Mouse (Mus musculus): ENCODE data around the gene D330020A13Rik. TPM values are rescaled to one million over a fixed set of nuclear protein-coding genes. Genes with fewer than 3 reads are reported as not detected.
"Not testable (repeated sequence)": the region's sequence is repeated elsewhere in the genome, so short reads cannot be mapped to it uniquely, and the experiment has no call there.

Gene D330020A13Rik
- polyA plus RNA-seq, 1 experiment: 0.06 TPM

GRCm38 (mm10) chr6:120291396-120292009 lies 2.7 kb upstream of the D330020A13Rik start:
- no peak for TF ChIP-seq POLR2AphosphoS2 (IDR thresholded peaks at IDR 0.05; ENCODE audit: insufficient read length, low read depth)
- TF ChIP-seq TCF12 (IDR thresholded peaks at IDR 0.05; ENCODE audit: insufficient read depth, poor library complexity, severe bottlenecking): no peak
- TF ChIP-seq MYOG (IDR thresholded peaks at IDR 0.05; ENCODE audit: control insufficient read depth in 1 of 3, insufficient read depth in 1 of 3, insufficient read length in 2 of 3, low read depth in 2 of 3): no peak
- TF ChIP-seq MAX (IDR thresholded peaks at IDR 0.05; ENCODE audit: low read depth): no peak
- no peak for TF ChIP-seq MYOD1 (IDR thresholded peaks at IDR 0.05; ENCODE audit: control insufficient read depth in 1 of 3, insufficient read length in 2 of 3, low read depth in 2 of 3)
- no peak for TF ChIP-seq USF1 (IDR thresholded peaks at IDR 0.05; ENCODE audit: low read depth)
- no peak for TF ChIP-seq CEBPB (IDR thresholded peaks at IDR 0.05; ENCODE audit: insufficient read depth, poor library complexity, severe bottlenecking)
- no peak for TF ChIP-seq TCF3 (IDR thresholded peaks at IDR 0.05; ENCODE audit: insufficient read length, low read depth)
- no peak for TF ChIP-seq E2F4 (IDR thresholded peaks at IDR 0.05; ENCODE audit: insufficient read depth)
- TF ChIP-seq REST (IDR thresholded peaks at IDR 0.05; ENCODE audit: insufficient read depth, insufficient read length): no peak
- Histone ChIP-seq H3K79me2 (ENCODE audit: control insufficient read depth, insufficient read depth) (no peaks in the 10 kb centered on the region), H3K4me3 (no peak overlapping the region), H3ac (ENCODE audit: control insufficient read depth, insufficient read length) (no peak overlapping the region), H3K27me3 (ENCODE audit: control insufficient read depth, insufficient read depth, insufficient read length) (peaks cover 26% of the 10 kb centered on the region), H3K4me2 (ENCODE audit: low read depth) (no peak overlapping the region), H3K36me3 (ENCODE audit: control insufficient read depth, insufficient read depth) (no peaks in the 10 kb centered on the region)

- Histone ChIP-seq H3ac (ENCODE audit: control insufficient read depth, insufficient read length) (peak overlapping the region; percentile 6), H3K79me2 (ENCODE audit: control insufficient read depth, insufficient read depth) (no peaks in the 10 kb centered on the region), H3K36me3 (ENCODE audit: control insufficient read depth, insufficient read depth) (no peaks in the 10 kb centered on the region), H3K27me3 (ENCODE audit: control insufficient read depth, insufficient read depth, insufficient read length) (peaks cover 21% of the 10 kb centered on the region), H3K4me2 (ENCODE audit: low read depth) (peak overlapping the region; percentile 55), H3K4me3 (no peak overlapping the region)
- TF ChIP-seq MYOG (IDR thresholded peaks at IDR 0.05; ENCODE audit: control insufficient read depth in 1 of 3, insufficient read depth in 1 of 3, insufficient read length in 2 of 3, low read depth in 2 of 3) (no peak), MAX (IDR thresholded peaks at IDR 0.05; ENCODE audit: low read depth) (no peak), REST (IDR thresholded peaks at IDR 0.05; ENCODE audit: insufficient read depth, insufficient read length) (no peak), TCF12 (IDR thresholded peaks at IDR 0.05; ENCODE audit: insufficient read depth, poor library complexity, severe bottlenecking) (no peak), POLR2AphosphoS2 (IDR thresholded peaks at IDR 0.05; ENCODE audit: insufficient read length, low read depth) (no peak), SRF (IDR thresholded peaks at IDR 0.05; ENCODE audit: control insufficient read depth, insufficient read length, low read depth) (no peak), POLR2A (IDR thresholded peaks at IDR 0.05; ENCODE audit: insufficient read length, low read depth) (no peak), TCF3 (IDR thresholded peaks at IDR 0.05; ENCODE audit: insufficient read length, low read depth) (no peak), E2F4 (IDR thresholded peaks at IDR 0.05; ENCODE audit: insufficient read depth) (no peak)
These were observed 595 bp downstream of the D330020A13Rik start for GRCm38 (mm10) chr6:120294785-120295133.

- not testable (repeated sequence) for H3K36me3 ChIP-seq (ENCODE audit: control insufficient read depth, insufficient read depth); H3K79me2 ChIP-seq (ENCODE audit: control insufficient read depth, insufficient read depth); H3ac ChIP-seq (ENCODE audit: control insufficient read depth, insufficient read length); H3K4me3 ChIP-seq; H3K4me2 ChIP-seq (ENCODE audit: low read depth)
- H3K27me3 ChIP-seq (ENCODE audit: control insufficient read depth, insufficient read depth, insufficient read length): peaks cover 21% of the 10 kb centered on the region
These were observed 2.4 kb downstream of the D330020A13Rik start for GRCm38 (mm10) chr6:120296589-120296988.

- H3K4me3 ChIP-seq: no peak overlapping the region
- no peaks in the 10 kb centered on the region for H3K36me3 ChIP-seq (ENCODE audit: control insufficient read depth, insufficient read depth)
- H3K4me2 ChIP-seq (ENCODE audit: low read depth): no peak overlapping the region
- no peak overlapping the region for H3ac ChIP-seq (ENCODE audit: control insufficient read depth, insufficient read length)
- H3K27me3 ChIP-seq (ENCODE audit: control insufficient read depth, insufficient read depth, insufficient read length): no peaks in the 10 kb centered on the region
- no peaks in the 10 kb centered on the region for H3K79me2 ChIP-seq (ENCODE audit: control insufficient read depth, insufficient read depth)
- TF ChIP-seq MAX (IDR thresholded peaks at IDR 0.05; ENCODE audit: low read depth): no peak
- no peak for TF ChIP-seq TCF12 (IDR thresholded peaks at IDR 0.05; ENCODE audit: insufficient read depth, poor library complexity, severe bottlenecking)
- TF ChIP-seq CEBPB (IDR thresholded peaks at IDR 0.05; ENCODE audit: insufficient read depth, poor library complexity, severe bottlenecking): no peak
- no peak for TF ChIP-seq POLR2A (IDR thresholded peaks at IDR 0.05; ENCODE audit: insufficient read length, low read depth)
These were observed 7.0 kb downstream of the D330020A13Rik start for GRCm38 (mm10) chr6:120301137-120301536.

GRCm38 (mm10) chr6:120302755-120303316 lies 8.7 kb downstream of the D330020A13Rik start:
- no peak overlapping the region for H3ac ChIP-seq (ENCODE audit: control insufficient read depth, insufficient read length)
- no peak overlapping the region for H3K4me3 ChIP-seq
- no peaks in the 10 kb centered on the region for H3K27me3 ChIP-seq (ENCODE audit: control insufficient read depth, insufficient read depth, insufficient read length)
- TF ChIP-seq POLR2A (IDR thresholded peaks at IDR 0.05; ENCODE audit: insufficient read length, low read depth) (no peak), REST (IDR thresholded peaks at IDR 0.05; ENCODE audit: insufficient read depth, insufficient read length) (no peak), MAX (IDR thresholded peaks at IDR 0.05; ENCODE audit: low read depth) (no peak), MYOD1 (IDR thresholded peaks at IDR 0.05; ENCODE audit: control insufficient read depth in 1 of 3, insufficient read length in 2 of 3, low read depth in 2 of 3) (no peak), TCF12 (IDR thresholded peaks at IDR 0.05; ENCODE audit: insufficient read depth, poor library complexity, severe bottlenecking) (no peak), MYOG (IDR thresholded peaks at IDR 0.05; ENCODE audit: control insufficient read depth in 1 of 3, insufficient read depth in 1 of 3, insufficient read length in 2 of 3, low read depth in 2 of 3) (no peak), E2F4 (IDR thresholded peaks at IDR 0.05; ENCODE audit: insufficient read depth) (no peak), POLR2AphosphoS2 (IDR thresholded peaks at IDR 0.05; ENCODE audit: insufficient read length, low read depth) (no peak), SRF (IDR thresholded peaks at IDR 0.05; ENCODE audit: control insufficient read depth, insufficient read length, low read depth) (no peak)
- no peaks in the 10 kb centered on the region for H3K79me2 ChIP-seq (ENCODE audit: control insufficient read depth, insufficient read depth)
- H3K36me3 ChIP-seq (ENCODE audit: control insufficient read depth, insufficient read depth): no peaks in the 10 kb centered on the region
- no peak overlapping the region for H3K4me2 ChIP-seq (ENCODE audit: low read depth)
